Mouse (Mus musculus) kidney, postnatal 14 days (tissue): ENCODE data around the gene Zfp78.
"Not testable (repeated sequence)": the region's sequence is repeated elsewhere in the genome, so short reads cannot be mapped to it uniquely, and the experiment has no call there.

Experiments used
- DNase-seq: peaks from one replicate; pipeline ENCODE4 v3.0.0; 2022; ENCODE audit warnings: mixed read lengths

Gene Zfp78

GRCm38 (mm10) chr7:6363047-6363488 is at the start of gene Zfp78:
Gene Zfp78, plus strand, starts transcription at chr7:6363280.
- DNase-seq, result peak; percentile 92

- no peak for DNase-seq
Measured at GRCm38 (mm10) chr7:6330458-6331232, 32.4 kb upstream of the Zfp78 start.

GRCm38 (mm10) chr7:6331233-6331956 is 31.7 kb upstream of the Zfp78 start, which contains the start of gene Zfp583:
Gene Zfp583, minus strand, starts transcription at chr7:6331285.
- DNase-seq, result peak; percentile 88

GRCm38 (mm10) chr7:6339865-6340264 is 23.2 kb upstream of the Zfp78 start:
- no peak for DNase-seq

- DNase-seq, result peak; percentile 65
Measured at GRCm38 (mm10) chr7:6343501-6344071, 19.5 kb upstream of the Zfp78 start, which contains the start of gene Gm3854. Gene Gm3854, plus strand, starts transcription at chr7:6343759.

- no peak for DNase-seq
Measured at GRCm38 (mm10) chr7:6344124-6344523, 19.0 kb upstream of the Zfp78 start.

- no peak for DNase-seq
Measured at GRCm38 (mm10) chr7:6358121-6358520, 5.0 kb upstream of the Zfp78 start.

- peak; percentile 37 for DNase-seq
Measured at GRCm38 (mm10) chr7:6358937-6359590, 4.0 kb upstream of the Zfp78 start.

- no peak for DNase-seq
Measured at GRCm38 (mm10) chr7:6360477-6361060, 2.5 kb upstream of the Zfp78 start.

GRCm38 (mm10) chr7:6361756-6362155 is 1.3 kb upstream of the Zfp78 start:
- no peak for DNase-seq

GRCm38 (mm10) chr7:6362268-6363046 is 623 bp upstream of the Zfp78 start:
- peak; percentile 100 for DNase-seq

GRCm38 (mm10) chr7:6364761-6365160 is 1.7 kb downstream of the Zfp78 start:
- DNase-seq, result no peak

- no peak for DNase-seq
Measured at GRCm38 (mm10) chr7:6367185-6367584, 4.1 kb downstream of the Zfp78 start.

- DNase-seq, result not testable (repeated sequence)
Measured at GRCm38 (mm10) chr7:6368146-6368545, 5.1 kb downstream of the Zfp78 start.

- DNase-seq, result no peak
Measured at GRCm38 (mm10) chr7:6369460-6369859, 6.4 kb downstream of the Zfp78 start.

- DNase-seq, result no peak
Measured at GRCm38 (mm10) chr7:6372993-6373392, 9.9 kb downstream of the Zfp78 start.

GRCm38 (mm10) chr7:6378441-6378840 is 15.4 kb downstream of the Zfp78 start:
- no peak for DNase-seq

- no peak for DNase-seq
Measured at GRCm38 (mm10) chr7:6381431-6381830, 18.4 kb downstream of the Zfp78 start.

- peak; percentile 96 for DNase-seq
Measured at GRCm38 (mm10) chr7:6383044-6383455, 20.0 kb downstream of the Zfp78 start, which contains the start of gene Zfp28. Gene Zfp28, plus strand, starts transcription at chr7:6383295.

- no peak for DNase-seq
Measured at GRCm38 (mm10) chr7:6384011-6384410, 20.9 kb downstream of the Zfp78 start.

GRCm38 (mm10) chr7:6386995-6387394 is 23.9 kb downstream of the Zfp78 start:
- peak; percentile 36 for DNase-seq

GRCm38 (mm10) chr7:6388971-6389370 is 25.9 kb downstream of the Zfp78 start:
- DNase-seq, result no peak
